Mouse (Mus musculus): ENCODE data around the gene Ints3.

Gene Ints3

DNA sequence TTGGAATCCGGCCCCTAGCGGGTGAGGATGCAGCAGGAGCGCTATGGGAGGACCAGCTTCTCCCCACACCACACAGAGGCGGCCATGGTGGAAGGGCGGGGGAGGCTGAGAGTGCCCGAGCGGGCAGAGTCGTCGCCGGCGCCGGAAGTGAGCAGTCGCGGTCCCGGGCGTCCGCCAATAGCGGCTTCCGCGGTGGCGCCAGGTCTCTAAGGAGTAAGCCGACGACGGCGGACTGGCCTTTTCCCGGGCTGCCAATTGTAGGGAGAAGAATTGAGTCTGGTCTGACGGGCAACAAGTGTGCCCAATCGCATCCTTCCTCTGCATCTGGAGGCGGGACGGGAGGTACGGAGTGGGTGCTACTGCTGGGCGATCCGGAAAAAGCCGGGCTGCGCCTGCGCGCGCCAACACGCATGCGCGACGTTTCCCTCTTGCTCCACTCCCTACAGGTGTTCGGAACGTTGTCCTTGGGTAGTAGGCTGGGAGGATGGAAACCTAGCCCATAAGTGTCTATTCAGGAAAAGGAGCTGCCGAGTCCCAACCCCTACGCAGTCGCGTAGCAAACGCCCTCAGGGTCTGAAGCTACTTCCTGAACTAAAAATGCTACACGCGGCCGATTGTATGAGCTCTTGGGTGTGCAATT lies at the start of gene Ints3:
Gene Ints3 (minus strand): TSS at position 242 of the 640 bp plus-strand sequence.
- peak; percentile 97 for DNase-seq (ENCODE audit: extremely low spot score)

DNA sequence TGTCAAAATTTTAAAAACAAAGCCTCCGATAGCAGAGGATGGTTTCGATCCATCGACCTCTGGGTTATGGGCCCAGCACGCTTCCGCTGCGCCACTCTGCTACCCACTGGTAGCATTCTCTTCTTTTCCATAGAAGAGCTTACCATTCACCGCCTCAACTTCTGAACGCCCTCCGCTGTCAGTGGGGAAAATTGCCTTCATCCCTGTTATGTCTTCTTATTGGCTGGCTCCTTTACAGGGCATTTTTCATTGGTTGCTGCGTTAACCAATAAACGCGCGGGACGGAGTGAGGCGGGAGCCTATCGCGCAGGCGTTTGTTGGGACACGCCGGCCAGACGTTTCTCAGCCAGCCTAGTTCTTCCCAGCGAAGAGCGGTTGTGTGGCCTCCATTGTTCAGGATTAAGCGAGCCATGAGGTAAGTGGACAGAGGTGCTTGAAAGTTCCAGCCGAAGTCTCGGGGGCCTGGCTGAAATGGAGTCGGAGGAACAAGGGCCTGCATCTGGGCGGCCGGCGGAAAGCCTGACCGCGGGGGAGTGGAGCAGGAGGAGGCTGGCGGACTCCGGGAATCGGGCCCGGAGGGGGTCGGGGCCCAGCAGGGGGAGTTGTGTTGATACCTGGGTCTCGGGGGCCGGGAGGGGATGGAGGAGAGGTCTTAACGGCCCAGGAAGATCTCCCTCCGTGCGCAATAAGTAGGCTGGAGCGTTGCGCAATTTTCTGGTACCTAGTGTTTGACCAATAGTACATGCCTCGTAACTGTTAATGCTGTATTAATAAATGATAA lies 42.6 kb upstream of the Ints3 start, which contains the start of gene Ilf2:
Gene Ilf2 (plus strand): TSS at position 296 of the 781 bp plus-strand sequence.
- DNase-seq (ENCODE audit: extremely low spot score) = peak; percentile 99

DNA sequence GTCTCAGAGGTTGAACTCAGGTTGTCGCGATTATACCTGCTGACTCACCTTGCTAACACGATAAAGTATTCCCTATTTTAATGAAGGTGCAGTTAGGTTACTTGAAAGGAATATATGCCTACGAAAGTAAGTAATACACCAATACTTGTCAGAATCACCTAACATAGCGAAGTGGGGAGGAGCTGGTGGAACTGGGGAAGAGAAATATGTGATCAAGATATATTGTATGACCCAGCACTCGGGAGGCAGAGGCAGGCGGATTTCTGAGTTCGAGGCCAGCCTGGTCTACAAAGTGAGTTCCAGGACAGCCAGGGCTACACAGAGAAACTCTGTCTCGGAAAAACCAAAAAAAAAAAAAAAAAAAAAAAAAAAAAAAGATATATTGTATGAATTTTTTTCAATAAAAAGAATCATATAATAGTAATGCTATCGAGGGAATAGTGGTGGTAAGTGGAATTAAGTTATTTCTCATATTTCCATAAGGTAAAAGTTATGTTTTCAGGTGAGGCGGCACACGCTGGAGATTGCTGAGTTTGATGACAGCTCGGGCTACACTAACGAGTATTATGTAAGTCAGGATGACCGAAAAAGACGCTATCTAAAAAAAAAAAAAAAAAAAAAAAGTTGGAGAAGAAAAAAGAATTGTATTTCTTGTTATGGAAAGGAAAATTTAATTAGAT lies 41.9 kb upstream of the Ints3 start:
- DNase-seq (ENCODE audit: extremely low spot score) = no peak

DNA sequence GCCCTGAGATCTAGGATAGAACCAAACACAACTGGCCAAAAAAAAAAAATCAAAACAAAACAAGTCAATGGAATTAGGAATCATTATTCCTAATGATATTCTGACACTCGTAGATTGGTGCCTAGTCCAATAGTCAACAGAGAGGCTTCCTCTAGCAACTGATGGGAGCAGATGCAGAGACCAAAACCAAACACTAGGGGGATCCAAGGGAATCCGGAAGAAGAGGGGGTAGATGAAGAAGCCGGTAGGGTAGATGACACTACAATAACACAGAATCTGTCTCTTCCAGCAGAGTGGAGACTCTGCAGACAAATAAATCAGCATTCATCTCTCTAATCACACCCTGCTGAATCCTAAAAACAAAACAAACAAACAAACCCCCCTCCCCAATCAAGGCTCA lies 38.8 kb upstream of the Ints3 start:
- no peak for DNase-seq (ENCODE audit: extremely low spot score)

DNA sequence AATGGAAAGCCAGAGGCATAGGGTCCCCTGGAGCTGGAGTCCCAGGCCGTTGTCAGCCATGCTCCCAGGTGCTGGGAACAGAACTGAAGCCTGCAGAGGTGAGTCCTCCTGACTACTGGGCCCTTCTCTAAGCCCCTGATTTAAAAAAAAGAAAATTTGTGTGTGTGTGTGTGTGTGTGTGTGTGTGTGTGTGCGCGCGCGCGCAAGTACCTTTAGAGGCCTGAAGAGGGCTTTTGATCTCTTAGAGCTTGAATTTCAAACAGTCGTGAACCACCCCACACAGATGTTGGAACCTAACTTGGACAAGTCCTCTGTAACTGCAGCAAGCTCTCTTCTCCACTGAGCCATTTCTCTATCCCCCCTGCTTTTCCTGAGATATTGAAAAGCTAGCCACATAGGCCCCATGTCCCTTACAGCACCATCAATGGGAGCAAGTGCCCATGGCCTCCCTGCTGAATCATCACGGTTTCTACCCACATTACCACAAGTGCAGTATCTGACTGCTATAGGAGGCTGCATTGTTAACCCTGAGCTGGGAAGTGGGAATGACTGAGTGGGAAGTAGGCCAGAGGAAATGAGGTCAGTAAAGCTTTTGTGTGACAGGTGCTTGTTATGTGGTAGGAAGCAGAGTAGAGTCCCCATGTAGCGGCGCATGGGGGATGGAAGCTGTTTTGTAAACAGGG lies 34.3 kb upstream of the Ints3 start:
- DNase-seq (ENCODE audit: extremely low spot score) = no peak

DNA sequence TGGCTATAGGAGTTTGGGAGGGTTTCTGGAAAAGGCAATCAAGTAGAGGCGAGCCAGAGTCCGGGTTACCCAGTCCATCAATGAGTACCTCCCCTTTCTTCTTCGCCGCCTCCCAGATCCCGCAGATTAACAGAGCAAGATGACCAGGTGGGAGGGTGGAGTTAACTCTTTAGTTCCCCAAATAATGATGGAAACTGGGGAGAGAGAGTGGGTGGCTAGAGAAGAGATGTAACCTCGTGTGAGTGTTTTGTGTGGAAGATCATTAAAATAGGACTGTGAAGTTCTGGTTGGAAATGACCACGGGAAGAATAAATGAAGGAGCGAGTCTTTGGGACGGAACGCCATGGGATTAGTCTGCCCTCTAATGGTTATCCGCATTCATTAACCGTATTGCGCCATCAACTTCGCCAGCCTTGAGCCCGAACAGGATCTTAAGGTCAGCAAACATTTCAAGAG lies 32.9 kb upstream of the Ints3 start:
- DNase-seq (ENCODE audit: extremely low spot score) = peak; percentile 69

DNA sequence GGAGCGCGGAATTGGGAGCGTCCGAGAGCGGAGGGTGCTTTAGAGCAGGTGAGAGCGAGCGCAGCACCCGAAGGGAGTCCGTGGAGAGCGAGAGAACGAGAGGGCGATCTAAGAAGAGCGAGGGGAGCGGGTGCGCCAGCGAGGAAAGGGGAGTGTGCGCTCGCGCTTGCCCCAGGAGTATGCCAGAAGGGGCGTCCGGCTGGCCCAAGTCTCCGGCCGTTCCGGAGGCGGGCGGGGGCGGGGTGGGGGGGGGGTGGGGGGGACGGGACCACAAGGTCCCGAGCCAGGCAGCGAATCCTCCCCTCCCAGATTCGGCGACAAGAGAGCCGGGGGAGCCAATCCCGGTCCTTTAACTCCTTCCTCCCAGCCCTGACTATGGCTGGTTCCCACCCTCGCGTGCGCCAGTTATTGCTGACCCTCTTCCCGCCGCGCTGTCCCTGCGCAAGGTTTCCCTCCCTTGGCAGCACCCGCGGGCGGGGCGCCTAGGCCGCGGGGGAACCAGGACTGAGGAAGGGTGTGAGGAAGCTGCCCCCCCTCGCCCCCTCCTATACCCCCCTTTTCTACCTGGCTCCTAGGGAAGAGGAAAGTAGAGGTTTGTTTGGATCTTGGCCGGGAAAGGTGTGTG lies 32.4 kb upstream of the Ints3 start, which contains the start of gene Npr1:
Gene Npr1 (minus strand): TSS at position 181 of the 625 bp plus-strand sequence.
- DNase-seq (ENCODE audit: extremely low spot score) = peak; percentile 58

DNA sequence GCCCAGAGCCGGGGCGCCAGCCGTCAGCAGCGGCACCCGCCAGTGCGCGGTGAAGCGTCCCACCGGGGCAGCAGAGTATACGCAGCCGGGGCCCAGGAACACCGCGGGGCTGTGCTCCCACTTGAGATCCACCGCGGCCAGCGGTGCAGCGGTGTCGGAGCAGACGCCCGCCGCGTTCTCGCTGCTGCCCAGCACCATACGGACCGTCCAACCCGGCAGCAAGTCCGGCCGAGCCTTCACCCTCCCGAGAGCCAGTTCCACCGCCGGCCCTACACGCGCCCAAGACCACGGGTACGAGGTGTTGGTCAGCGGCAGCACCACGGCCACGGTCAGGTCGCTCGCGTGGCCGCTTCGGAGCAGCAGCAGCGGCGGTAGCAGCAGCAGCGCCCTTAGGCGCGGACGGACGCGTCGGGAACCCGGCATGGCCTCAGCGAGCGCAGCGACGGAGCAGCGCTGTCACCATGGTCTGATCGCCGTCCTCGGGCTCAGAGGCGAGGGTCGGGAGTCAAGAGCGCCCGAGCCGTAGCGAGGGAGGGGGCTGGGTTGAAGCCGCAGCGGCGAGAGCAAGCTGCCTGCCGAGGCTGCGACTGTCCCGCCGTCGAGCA lies 31.8 kb upstream of the Ints3 start:
- DNase-seq (ENCODE audit: extremely low spot score) = peak; percentile 47

DNA sequence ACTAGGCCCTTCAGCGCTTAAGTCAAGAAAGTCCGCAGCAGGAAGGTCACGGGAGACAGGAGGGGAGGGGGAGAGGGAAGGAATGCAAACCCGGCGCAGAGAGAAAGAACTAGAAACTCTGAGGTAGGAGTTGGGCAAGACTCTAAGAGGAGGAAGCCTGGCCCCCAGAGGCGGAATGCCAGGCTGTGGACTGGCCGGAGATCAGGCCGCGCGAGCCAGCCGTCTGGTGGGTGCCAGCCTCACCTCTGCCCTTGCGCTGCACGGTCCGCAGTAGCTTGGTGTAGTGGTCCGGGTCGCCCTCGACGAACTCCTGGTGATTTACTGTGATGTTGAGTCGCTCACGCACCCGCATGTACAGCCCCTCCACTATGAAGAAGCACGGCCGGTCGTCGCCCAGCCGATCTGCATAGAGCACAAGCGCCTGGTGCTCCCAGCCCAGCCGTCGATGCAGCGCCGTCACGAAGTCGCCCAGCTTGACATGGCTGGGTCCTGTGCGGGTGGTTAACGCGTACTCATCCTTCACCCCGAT lies 31.2 kb upstream of the Ints3 start:
- peak; percentile 34 for DNase-seq (ENCODE audit: extremely low spot score)

DNA sequence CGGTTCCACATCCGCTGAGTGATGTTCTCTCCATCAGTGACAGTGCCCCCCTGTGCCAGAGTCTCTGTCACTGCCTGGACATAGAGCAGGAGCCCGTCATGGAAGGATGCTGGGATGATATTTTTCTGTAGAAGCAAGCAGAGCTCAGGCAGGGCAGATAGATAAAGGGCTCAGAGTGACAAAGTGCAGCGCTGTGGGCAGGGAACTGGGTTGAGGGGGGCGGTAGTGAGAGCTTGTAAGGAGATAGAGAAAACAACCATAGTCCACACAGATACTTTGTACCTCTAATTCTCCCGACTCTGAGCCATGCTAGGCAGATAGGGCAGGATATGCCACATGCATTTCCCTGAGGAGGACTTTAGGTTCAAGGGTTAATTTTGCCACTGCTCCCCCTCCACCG lies 29.2 kb upstream of the Ints3 start:
- DNase-seq (ENCODE audit: extremely low spot score) = no peak

DNA sequence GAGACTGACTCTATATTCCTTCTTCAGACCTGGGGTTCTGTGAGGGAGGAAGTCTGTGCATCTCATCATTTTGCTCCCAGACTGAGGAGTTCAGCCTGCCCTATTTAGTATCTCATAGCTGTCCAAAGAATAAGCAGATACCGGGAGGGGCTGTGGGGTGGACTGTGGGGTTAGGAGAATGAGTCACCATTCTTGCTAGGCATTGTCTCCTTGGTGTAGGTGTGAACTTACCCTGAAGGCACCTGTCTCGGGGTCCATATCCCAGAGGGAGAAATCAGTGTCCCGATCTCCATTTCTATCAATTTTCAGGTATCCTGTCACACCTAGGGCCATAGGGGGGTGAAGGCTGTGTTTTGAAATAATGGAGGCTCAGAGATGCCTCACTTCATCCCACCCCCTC lies 28.5 kb upstream of the Ints3 start:
- no peak for DNase-seq (ENCODE audit: extremely low spot score)

DNA sequence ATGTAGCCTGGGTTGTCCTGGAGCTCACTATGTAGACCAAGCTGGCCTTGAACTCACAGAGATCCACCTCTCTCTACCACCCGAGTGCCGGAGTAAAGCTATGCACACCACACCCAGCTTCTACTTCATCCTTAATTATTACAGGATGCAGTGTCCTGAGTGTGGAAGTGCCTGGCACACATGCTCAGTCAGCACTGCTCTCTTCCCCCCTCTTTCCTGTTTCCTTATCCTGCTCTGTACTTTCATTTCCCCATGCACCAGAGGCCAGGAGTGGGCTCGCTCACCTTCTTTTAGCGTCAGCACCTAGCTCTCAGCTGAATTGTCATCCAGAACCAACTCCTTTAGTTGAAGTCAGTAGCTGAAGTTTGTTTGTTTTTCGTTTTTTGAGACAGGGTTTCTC lies 26.9 kb upstream of the Ints3 start:
- no peak for DNase-seq (ENCODE audit: extremely low spot score)

DNA sequence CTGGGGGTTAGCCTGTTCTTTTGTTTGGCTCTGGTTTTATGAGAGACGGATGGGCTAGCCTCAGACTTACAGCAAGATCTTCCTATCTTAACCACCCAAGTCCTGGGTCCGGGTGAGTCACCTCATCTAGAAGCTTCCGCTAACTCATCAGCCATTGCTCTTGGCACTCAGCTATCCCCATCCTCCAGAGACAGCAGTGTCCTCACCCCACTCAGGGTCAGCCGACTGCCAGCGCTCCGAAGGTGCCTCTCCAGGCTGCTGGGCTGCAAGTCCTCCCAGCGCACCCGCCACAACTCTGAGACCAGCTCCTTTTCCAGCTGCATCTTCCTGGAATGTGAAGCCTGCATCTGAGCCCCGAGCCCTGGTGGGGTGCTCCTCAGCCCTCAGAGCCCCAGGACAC lies 26.3 kb upstream of the Ints3 start:
- DNase-seq (ENCODE audit: extremely low spot score) = no peak

DNA sequence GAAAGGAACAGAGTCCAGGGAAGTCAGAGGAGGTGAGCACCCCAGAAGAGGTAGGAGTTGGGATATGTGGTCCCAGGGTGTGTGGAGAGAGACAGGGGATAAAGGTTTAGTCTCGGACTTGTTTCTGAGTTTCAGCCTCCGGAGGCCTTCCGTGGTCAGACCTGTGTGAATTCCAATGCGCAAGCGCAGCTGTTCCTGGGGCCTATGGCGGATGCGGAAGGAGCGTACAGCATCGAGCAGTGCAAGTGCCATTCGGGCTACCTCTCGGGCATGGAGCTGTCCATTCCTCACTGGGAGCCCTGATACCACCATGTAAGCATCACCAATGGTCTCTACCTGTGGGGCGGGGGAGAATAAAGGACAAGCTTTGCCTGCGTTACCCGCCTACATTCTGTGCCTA lies 21.5 kb upstream of the Ints3 start:
- no peak for DNase-seq (ENCODE audit: extremely low spot score)

DNA sequence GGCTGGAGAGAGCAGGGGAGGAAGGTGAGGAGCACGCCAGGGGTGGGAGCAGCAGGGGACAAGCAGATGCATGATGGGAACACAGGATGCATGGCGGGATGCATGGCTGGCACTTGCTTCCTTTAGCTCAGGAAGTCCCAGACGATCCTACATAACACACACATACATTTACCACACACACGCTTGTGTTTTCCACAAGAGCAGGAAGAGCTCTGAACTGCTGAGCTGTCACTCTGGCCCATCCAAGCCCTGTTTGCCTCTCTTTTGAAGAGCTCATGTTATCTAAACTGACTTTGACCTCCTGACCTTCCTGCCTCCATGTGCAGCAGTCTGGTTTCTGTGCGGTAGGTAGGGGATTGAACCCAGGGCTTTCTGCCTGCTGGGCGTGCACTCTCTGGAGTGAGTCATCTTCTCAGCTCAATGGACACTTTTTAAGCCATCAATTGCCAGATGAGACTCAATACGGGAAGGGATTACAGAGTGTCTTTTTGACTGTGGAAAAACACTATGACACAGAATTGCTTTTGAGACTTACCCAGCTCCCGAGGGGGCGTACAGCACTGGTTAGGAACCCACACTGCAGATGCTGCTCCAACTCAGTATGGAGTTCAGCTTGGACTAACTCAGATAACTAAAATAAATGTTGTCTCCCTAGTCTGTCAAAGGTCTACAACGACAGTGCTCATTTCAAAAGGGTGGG lies 18.1 kb upstream of the Ints3 start:
- DNase-seq (ENCODE audit: extremely low spot score) = peak; percentile 33

DNA sequence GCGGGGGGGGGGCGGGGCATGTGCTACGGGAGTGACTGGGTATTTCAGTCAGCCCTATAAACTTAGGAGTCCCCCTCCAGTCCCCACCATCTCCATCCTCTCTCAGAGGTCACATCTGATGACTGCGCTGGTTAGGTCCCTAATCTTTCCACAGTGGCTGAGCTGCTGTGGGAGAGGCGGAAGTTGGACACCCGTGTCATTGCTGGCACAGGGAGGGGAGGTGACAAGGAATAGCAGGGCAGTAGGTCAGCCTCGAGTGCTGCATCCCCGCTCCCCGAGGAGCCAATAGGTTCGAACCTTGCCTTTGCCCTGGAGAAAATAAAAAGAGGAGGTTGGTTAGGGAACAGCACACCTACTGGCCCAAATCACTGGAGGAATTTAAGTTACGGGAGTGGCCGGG lies 17.5 kb upstream of the Ints3 start:
- no peak for DNase-seq (ENCODE audit: extremely low spot score)

DNA sequence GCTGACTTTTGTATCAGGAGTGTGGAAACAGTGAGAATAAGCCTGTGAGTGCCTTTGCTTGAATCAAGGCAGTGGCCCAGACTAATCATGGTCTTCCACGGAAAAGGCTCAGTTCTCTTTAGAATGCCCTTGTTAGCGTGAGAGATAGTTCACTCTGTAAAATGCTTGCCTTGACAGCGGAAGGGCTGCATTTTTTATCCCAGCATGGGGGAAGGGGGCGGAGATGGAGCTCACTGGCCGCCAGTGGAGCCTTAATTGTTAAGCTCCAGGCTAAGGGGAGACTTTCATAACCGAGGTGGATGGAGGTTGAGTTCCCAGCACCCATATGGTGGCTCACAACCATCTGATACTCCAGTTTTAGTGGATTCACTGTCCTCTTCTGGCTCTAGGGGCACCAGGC lies 15.2 kb upstream of the Ints3 start:
- DNase-seq (ENCODE audit: extremely low spot score) = no peak

DNA sequence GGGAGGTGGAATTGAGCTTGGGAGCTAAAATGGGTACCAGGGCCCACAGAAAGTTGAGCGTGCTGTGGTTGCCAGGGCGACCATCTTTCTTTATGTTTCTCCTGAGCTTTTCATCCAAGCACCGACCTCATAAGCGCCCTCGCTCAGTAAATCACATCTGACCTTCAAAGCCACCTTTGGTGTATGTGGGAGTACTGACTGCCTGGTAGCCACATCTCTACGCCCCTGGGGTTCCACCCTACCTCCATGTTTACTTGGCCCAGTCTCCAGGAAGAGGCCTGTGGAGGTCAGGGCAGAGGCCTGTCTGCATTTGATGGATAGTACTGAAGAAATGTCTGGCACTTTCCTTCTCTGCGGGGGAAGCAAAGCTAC lies 13.7 kb upstream of the Ints3 start:
- no peak for DNase-seq (ENCODE audit: extremely low spot score)

DNA sequence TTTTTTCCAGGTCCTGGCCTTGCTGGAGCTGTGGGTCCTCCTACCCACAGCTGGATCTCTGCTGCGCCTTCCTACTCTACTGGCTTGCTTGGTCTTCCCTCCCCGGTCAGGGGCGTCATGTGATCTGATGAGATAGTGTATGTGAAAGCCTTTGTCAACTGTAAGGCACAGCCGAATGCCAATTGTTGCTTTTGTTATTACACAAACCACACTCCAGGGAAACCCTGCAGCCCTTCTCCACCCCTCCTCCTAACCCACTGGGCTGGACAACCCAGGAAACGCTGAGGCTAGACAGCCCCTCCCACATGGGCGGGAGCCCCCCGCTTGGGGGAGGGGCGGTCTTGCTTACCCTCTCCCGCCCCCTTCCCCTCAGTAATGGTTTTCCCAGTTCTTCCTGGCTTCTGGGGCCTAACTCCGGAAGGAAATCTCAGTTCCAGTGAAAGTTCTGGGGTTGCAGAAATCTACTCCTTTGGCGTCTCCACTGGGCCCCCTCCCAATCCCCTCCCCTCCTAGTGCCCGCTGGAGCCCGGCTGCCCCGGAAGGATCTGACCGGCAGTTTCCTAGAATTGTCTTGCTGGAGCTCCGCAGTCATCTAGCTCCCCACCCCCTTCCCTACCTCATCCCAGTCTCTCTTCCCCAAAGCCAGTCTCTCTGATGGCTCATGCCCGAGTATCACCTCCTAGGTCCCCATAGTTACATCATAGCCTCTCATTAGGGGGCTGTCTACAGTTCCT lies 13.1 kb upstream of the Ints3 start:
- peak; percentile 92 for DNase-seq (ENCODE audit: extremely low spot score)
